Mouse (Mus musculus): ENCODE measurements at regions not wholly inside any gene's neighbourhood (a gene's known extent, or its start where the extent isn't known, plus 50 kb on each side); places are given as distances from the start of the nearest gene placed in this dataset.

DNA sequence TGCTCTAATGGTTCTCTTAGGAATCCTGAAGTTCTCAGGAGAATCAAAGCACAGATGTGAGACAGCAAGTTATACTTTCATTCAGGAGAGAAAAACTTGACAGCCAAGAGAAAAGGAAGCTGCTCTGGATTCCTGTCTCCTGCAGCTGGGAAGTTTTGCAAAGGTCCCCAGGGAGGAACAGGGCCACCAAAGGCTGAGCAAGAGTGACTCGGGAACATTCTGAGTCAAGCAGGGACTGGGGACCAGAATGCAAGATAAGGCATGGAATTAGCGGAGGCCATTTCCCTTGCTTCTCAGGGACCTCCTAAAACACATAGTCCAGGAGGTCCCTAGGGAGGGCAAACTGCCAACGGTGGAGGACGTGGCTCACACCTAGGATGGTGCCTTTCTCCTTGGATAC lies 127.1 kb upstream of the Sesn3 start:
- TF ChIP-seq POLR2A (IDR thresholded peaks at IDR 0.05; ENCODE audit: insufficient read depth, low read depth, low read length) = no peak
- TF ChIP-seq CTCF (IDR thresholded peaks at IDR 0.05; ENCODE audit: insufficient read depth, low read depth, low read length) = no peak
